Mouse (Mus musculus) thymus, adult 2 months (tissue): ENCODE data around the gene Gpr153.

ENCODE experiments used
- CTCF ChIP-seq: fragments of 200-500 bp; IDR thresholded peaks from 2 replicates; pipeline ENCODE4 v1.5.1; 2012; ENCODE audit warnings: mild to moderate bottlenecking, control low read depth, low read length, moderate library complexity, borderline replicate concordance; ENCODE audit not compliant: control insufficient read depth, poor library complexity, insufficient read depth; ENCODE audit errors: extremely low read depth
- POLR2A ChIP-seq: fragments of 200-500 bp; IDR thresholded peaks from 2 replicates; pipeline ENCODE4 v1.6.1; 2012; ENCODE audit warnings: mild to moderate bottlenecking, low read length, control low read depth, moderate library complexity; ENCODE audit not compliant: control insufficient read depth, poor library complexity, insufficient read depth; ENCODE audit errors: extremely low read depth

- no peak for TF ChIP-seq POLR2A
- no peak for TF ChIP-seq CTCF
Observed at GRCm38 (mm10) chr4:152282721-152283120, 8.7 kb downstream of the Gpr153 start.
